Mouse (Mus musculus) forelimb bud, embryonic 11.5 days (tissue): ENCODE measurements around the gene Nps.
"Not testable (repeated sequence)": the region's sequence is repeated elsewhere in the genome, so short reads cannot be mapped to it uniquely, and the experiment has no call there.

Experiments used
- DNase-seq: peaks from one replicate; pipeline ENCODE4 v3.0.0-alpha.2; 2012; ENCODE audit warnings: low read depth, low spot score

The Nps gene

GRCm38 (mm10) chr7:135258053-135258753 lies at the start of gene Nps:
Nps (plus strand) TSS chr7:135258703.
- DNase-seq: not testable (repeated sequence)

- DNase-seq: no peak
Measured at GRCm38 (mm10) chr7:135208947-135209567, 49.4 kb upstream of the Nps start.

DNA sequence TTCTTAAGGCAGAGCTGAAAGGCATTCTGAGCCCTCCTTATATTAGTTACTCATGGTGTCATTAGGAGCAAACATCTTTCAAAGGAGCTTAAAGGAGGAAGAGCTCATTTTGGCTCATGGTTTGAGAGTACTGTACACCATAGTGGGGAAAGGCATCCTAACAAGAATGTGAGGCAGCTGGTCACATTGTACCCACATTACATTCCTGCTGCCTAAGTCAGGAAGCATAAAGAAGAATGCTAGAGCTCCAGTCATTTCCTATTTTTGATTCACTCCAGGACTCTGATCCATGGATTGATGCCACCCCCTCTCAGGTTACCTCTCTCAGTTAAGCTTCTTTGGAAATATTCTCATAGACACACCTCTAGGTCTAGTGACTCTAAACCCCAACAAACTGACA lies 48.2 kb upstream of the Nps start:
- no peak for DNase-seq

DNA sequence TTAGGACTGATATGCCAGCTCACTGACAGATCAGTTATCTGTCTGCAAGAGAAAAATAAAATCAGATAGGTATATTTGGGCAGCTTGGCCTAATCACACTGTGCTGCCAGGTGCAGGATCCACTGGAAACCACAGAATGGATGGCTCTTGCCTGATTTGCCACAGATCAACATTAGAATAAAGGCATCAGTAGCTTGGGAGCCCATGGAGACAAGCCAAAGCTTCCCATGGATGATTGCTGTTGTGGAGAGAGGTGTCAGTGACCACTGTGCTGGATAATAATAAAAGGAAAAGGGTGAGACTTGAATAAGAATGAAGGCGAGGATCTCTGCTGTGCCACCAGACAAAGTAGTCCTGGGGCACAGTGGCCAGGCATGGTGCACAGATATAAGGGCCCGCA lies 47.7 kb upstream of the Nps start:
- DNase-seq: no peak

- no peak for DNase-seq
Measured at GRCm38 (mm10) chr7:135212505-135212904, 46.0 kb upstream of the Nps start.

DNA sequence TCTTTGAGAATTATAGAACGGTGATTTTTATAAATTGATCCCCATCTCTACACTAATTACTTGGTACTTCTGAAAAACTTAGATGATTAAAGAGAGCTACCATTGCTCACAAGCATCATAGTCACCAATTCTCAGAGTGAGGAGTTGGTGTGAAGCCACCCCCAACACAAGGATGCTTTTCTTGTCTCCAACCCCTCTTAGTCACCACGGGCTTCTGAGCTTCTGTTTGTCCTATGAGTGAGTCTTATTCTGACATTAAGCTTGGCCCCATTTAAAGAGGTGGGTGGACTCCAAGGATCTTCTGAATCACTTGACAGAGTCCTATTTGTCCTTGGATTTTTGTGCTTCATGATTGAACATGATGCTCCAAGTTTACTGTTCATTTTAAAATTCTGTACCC lies 37.0 kb upstream of the Nps start:
- no peak for DNase-seq

- DNase-seq: no peak
Measured at GRCm38 (mm10) chr7:135226021-135226420, 32.5 kb upstream of the Nps start.

- DNase-seq: peak; percentile 48
Measured at GRCm38 (mm10) chr7:135237152-135237551, 21.4 kb upstream of the Nps start.

DNA sequence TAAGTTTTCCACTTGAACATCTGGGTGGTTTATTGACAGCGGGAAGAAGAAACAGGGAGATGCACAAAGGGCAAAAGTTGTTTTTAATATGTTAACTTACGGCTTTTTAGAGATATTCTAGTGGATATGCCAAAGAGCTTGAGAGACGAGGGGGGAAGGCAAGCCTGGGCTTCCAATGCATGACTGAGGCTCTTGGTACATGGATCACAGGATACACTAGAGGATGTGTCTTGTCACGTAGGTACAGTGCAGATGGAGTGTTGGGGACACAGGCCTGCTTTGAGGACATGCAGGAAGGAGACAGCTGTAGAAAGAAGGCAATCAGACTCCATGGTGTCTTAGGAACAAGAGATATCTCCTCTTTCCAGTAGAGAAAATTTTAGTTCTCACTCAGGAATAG lies 19.1 kb upstream of the Nps start:
- DNase-seq: no peak

DNA sequence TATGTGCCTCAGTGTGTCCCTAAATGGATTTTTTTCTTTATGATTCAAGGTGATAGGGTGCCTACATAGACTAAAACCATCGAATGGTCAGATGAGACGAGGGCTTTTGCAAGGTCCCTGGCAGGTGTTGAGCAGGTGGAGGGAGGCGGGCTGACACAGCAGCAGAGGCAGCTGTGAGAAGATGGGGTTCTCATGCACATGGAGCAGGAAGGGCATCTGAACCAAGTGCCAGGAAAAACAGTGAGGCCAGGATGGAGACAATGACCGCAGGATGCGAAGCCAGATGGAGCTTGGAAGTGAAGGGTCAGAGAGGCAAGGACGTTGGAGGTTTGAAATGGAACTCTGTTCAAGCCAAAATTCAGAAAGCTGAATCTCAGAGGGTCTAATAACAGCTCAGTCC lies 18.5 kb upstream of the Nps start:
- no peak for DNase-seq

- DNase-seq: no peak
Measured at GRCm38 (mm10) chr7:135240636-135241035, 17.9 kb upstream of the Nps start.

DNA sequence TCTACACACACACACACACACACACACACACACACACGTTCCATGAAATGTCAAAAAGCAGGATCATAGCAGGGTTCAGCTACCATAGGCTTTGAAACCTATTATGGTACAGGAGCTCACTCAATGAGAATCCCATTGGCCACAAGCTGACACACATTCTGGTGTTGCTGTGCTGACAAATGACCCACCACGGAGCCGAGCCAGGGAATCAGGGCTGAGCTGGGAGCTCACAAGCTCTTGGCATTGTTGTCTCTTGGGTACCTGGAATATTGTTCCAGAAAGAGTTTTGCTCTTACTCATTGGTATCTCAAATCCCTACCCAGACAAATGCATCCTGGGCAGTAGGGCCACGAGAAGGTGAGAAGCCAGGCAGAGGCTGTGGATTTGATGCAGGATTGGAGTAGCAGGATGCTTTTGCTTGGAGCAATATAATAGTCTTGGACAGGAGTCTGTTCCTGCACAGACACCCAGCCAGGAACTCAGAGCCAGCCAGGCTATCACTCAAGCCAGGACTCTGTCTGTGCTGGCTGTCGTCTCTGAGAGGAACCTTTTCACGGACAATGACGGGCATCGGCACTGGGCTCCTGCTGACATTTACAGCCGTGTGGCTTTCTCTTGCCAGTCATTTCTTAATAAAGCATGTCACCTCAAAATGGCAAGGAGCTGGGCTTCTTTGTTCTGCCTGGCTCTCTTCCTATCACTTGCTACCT lies 14.2 kb upstream of the Nps start:
- DNase-seq: no peak

DNA sequence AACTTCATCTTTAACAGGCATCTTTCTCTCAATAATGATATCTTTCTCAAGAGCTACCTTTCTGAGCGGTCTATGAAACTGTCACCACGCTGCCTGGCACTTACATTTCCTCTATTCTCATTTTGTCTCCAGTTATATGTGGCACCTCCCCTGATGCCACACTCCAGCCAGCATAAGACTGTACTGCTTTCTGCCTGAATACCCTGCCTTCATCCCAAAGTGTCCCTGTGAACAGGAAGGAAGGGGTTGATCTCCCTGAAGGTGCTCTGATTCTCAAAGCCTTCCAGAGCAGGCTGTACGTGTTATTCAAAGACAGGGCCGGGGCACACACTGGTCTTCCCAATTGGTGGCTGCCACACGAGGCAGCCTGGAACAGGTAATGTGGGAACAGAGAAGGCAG lies 12.1 kb upstream of the Nps start:
- no peak for DNase-seq

GRCm38 (mm10) chr7:135253249-135253648 lies 5.3 kb upstream of the Nps start:
- no peak for DNase-seq

DNA sequence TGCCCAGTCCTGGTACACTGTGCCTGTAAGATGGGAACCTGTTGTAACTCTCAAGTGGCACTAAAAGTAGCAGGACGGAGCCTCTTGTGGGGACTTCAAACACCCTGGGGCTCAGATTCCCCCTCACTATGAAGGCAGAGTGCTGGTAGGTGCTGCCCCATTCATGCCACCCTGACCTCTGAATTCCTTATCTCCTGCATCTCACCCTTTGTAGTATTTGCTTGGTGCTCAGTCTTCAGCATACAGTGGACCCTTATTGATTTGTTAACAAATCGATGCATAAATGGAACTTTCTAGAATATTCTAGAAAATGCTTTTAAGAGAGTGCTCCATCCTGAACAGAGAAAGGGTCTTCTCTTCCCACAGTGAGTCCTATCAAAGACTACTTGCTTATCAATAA lies 4.1 kb upstream of the Nps start:
- no peak for DNase-seq

- no peak for DNase-seq
Measured at GRCm38 (mm10) chr7:135271011-135271410, 12.5 kb downstream of the Nps start.

- no peak for DNase-seq
Measured at GRCm38 (mm10) chr7:135283212-135283611, 24.7 kb downstream of the Nps start.

GRCm38 (mm10) chr7:135289976-135290375 lies 31.5 kb downstream of the Nps start:
- DNase-seq: no peak

DNA sequence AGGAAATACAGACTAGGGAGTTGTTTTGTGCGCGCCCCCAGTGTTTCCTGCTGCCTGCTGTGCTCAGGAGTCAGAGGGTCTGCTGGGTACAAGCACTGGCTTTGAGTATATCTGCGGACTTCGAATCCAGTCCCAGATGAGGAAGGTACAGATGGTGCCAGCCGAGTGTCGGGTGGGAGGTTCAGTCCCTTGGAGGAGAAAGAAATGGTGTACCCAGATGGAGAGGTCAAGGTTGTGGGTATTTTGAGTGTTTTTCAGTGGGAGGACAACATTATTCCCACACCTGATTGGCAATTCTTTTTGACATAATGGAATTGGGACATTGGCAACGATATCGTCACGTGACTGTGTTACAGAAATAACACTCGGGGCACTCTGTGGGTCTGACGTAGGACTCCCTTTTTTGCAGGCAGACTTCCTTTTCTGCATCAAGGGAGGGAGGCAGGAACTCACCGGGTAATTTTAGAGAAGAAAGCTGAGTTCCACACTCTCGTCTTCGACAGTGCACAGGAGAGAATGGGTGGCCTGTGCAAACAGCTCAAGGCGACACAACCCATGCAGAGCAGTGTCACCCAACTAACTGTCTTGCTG lies 33.2 kb downstream of the Nps start:
- DNase-seq: no peak

DNA sequence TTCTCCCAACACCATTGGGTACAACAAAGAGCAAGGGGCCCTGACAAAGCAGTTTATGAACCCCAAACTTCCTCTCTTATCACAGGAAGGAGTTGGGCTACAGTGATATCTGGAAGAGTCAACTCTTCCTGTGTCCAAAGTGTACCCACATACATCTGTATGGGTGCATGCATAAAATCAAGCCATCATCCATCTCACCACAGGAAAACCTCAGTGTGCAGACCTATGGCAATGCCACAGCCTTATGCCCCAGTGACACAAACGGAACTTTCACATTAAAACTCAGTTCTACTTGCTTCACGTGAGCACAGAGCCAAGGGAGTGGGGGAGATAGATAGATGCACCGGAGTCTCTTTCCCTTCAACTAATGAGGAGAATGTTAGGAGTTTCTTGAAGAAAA lies 36.0 kb downstream of the Nps start:
- no peak for DNase-seq

- DNase-seq: no peak
Measured at GRCm38 (mm10) chr7:135304496-135304895, 46.0 kb downstream of the Nps start.
